Mouse (Mus musculus) kidney, postnatal 14 days (tissue): ENCODE results near the gene Ush1c.

Experiments used
- DNase-seq: peaks from one replicate; pipeline ENCODE4 v3.0.0; 2022; ENCODE audit warnings: mixed read lengths

Gene Ush1c

GRCm38 (mm10) chr7:46238346-46238745, at the start of gene Ush1c:
Ush1c (minus strand) TSS chr7:46238503.
- peak; percentile 81 for DNase-seq

- DNase-seq = no peak
Observed at GRCm38 (mm10) chr7:46287051-46287450, 48.7 kb upstream of the Ush1c start.

GRCm38 (mm10) chr7:46286391-46286790, 48.1 kb upstream of the Ush1c start:
- no peak for DNase-seq

- DNase-seq = no peak
Observed at GRCm38 (mm10) chr7:46285161-46285839, 47.0 kb upstream of the Ush1c start.

- DNase-seq = peak; percentile 36
Observed at GRCm38 (mm10) chr7:46283681-46284080, 45.4 kb upstream of the Ush1c start.

GRCm38 (mm10) chr7:46282276-46282675, 44.0 kb upstream of the Ush1c start:
- DNase-seq = no peak

- no peak for DNase-seq
Observed at GRCm38 (mm10) chr7:46280896-46281295, 42.6 kb upstream of the Ush1c start.

GRCm38 (mm10) chr7:46279946-46280345, 41.6 kb upstream of the Ush1c start:
- peak; percentile 50 for DNase-seq

GRCm38 (mm10) chr7:46276156-46276555, 37.9 kb upstream of the Ush1c start:
- DNase-seq = no peak

GRCm38 (mm10) chr7:46251841-46252240, 13.5 kb upstream of the Ush1c start:
- no peak for DNase-seq

- DNase-seq = no peak
Observed at GRCm38 (mm10) chr7:46247606-46248005, 9.3 kb upstream of the Ush1c start.

- DNase-seq = no peak
Observed at GRCm38 (mm10) chr7:46246876-46247275, 8.6 kb upstream of the Ush1c start.

GRCm38 (mm10) chr7:46240696-46241095, 2.4 kb upstream of the Ush1c start, which contains the start of gene Otog:
Otog (plus strand) TSS chr7:46240987.
- no peak for DNase-seq

GRCm38 (mm10) chr7:46240091-46240490, 1.8 kb upstream of the Ush1c start:
- DNase-seq = no peak

GRCm38 (mm10) chr7:46237192-46237591, 1.1 kb downstream of the Ush1c start:
- DNase-seq = peak; percentile 77

- DNase-seq = peak; percentile 61
Observed at GRCm38 (mm10) chr7:46236363-46236762, 1.9 kb downstream of the Ush1c start.

- no peak for DNase-seq
Observed at GRCm38 (mm10) chr7:46235948-46236347, 2.4 kb downstream of the Ush1c start.

GRCm38 (mm10) chr7:46226936-46227335, 11.4 kb downstream of the Ush1c start:
- DNase-seq = no peak

- DNase-seq = peak; percentile 43
Observed at GRCm38 (mm10) chr7:46226253-46226652, 12.1 kb downstream of the Ush1c start.

- no peak for DNase-seq
Observed at GRCm38 (mm10) chr7:46220591-46221129, 17.6 kb downstream of the Ush1c start.

- no peak for DNase-seq
Observed at GRCm38 (mm10) chr7:46218415-46218814, 19.9 kb downstream of the Ush1c start.

- DNase-seq = no peak
Observed at GRCm38 (mm10) chr7:46216481-46216880, 21.8 kb downstream of the Ush1c start.

GRCm38 (mm10) chr7:46210276-46210675, 28.0 kb downstream of the Ush1c start:
- DNase-seq = no peak

GRCm38 (mm10) chr7:46208131-46208530, 30.2 kb downstream of the Ush1c start:
- no peak for DNase-seq

- no peak for DNase-seq
Observed at GRCm38 (mm10) chr7:46204775-46205174, 33.5 kb downstream of the Ush1c start.
